Mouse (Mus musculus): ENCODE data around the gene Snapin.

GRCm38 (mm10) chr3:90531713-90532112 lies 40.9 kb upstream of the Snapin start:
- TF ChIP-seq CTCF (IDR thresholded peaks at IDR 0.05; ENCODE audit: borderline replicate concordance, extremely low read depth, insufficient read depth, insufficient read length) = no peak
- TF ChIP-seq POLR2A (IDR thresholded peaks at IDR 0.05; ENCODE audit: borderline replicate concordance, extremely low read depth, insufficient read depth, insufficient read length, poor library complexity, severe bottlenecking) = no peak
